Mouse (Mus musculus) liver, embryonic 14.5 days (tissue): ENCODE measurements at regions not wholly inside any gene's neighbourhood (a gene's known extent, or its start where the extent isn't known, plus 50 kb on each side); places are given as distances from the start of the nearest gene placed in this dataset.
A peak's percentile ranks its signal among the peaks of the same experiment; 100 is the strongest.

ENCODE experiments used
- ATAC-seq: fragments of 200-750 bp; cut with Nextera tagmentation; 2 replicates; pipeline ENCODE4 v1.8.0; 2017; ENCODE audit warnings: moderate number of reproducible peaks, mild to moderate bottlenecking, moderate library complexity; ENCODE audit not compliant: insufficient read depth
- DNase-seq, 3 experiments: peaks; one replicate each; pipeline ENCODE4 v3.0.0-alpha.2; 2012 to 2013; ENCODE audit warnings: low read depth in 3 of 3, low spot score in 3 of 3
- H3K27ac ChIP-seq: fragments of 300-500 bp; sonication (generic); 2 replicates; pipeline ENCODE4 v1.5.1; 2014; ENCODE audit warnings: moderate library complexity, mild to moderate bottlenecking, control low read depth, inconsistent platforms
- H3K27me3 ChIP-seq: fragments of 300-500 bp; sonication (generic); 2 replicates; pipeline ENCODE4 v1.6.1; 2014; ENCODE audit warnings: mild to moderate bottlenecking, low read length, moderate library complexity; ENCODE audit not compliant: control insufficient read depth, insufficient read depth
- H3K36me3 ChIP-seq: fragments of 300-500 bp; sonication (generic); replicated peaks from 2 replicates; pipeline ENCODE4 v1.6.1; 2014; ENCODE audit warnings: low read depth; ENCODE audit not compliant: control insufficient read depth, insufficient read depth
- H3K4me1 ChIP-seq, 2 experiments: fragments of 200-500 bp in 1 of 2; fragments of 300-500 bp in 1 of 2; sonication (generic) in 1 of 2; replicated peaks; 2 replicates each; pipeline ENCODE4 v1.6.1; 2012 to 2014; ENCODE audit warnings: antibody characterized with exemption in 1 of 2, inconsistent platforms in 1 of 2, low read length in 1 of 2; ENCODE audit not compliant: control insufficient read depth in 2 of 2, insufficient read depth in 2 of 2
- H3K4me2 ChIP-seq: fragments of 300-500 bp; sonication (generic); 2 replicates; pipeline ENCODE4 v1.6.1; 2014; ENCODE audit warnings: low read depth, mild to moderate bottlenecking, control low read depth, moderate library complexity
- H3K4me3 ChIP-seq, 2 experiments: fragments of 200-500 bp in 1 of 2; fragments of 300-500 bp in 1 of 2; sonication (generic) in 1 of 2; 2 replicates each; pipeline ENCODE4 v1.5.1; 2012 to 2014; ENCODE audit warnings: low read depth in 2 of 2, low read length in 2 of 2, mild to moderate bottlenecking in 2 of 2, control low read depth in 1 of 2, inconsistent platforms in 1 of 2, moderate library complexity in 1 of 2; ENCODE audit not compliant: insufficient read depth in 1 of 2
- H3K9ac ChIP-seq: fragments of 300-500 bp; sonication (generic); replicated peaks from 2 replicates; pipeline ENCODE4 v1.6.1; 2014; ENCODE audit warnings: mild to moderate bottlenecking, control low read depth, moderate library complexity
- H3K9me3 ChIP-seq: fragments of 300-500 bp; sonication (generic); 2 replicates; pipeline ENCODE4 v1.6.1; 2016; ENCODE audit warnings: low read length, mixed read lengths; ENCODE audit not compliant: control insufficient read depth
- CTCF ChIP-seq: IDR thresholded peaks from 2 replicates; pipeline ENCODE4 v1.5.1; 2016; ENCODE audit warnings: antibody characterized with exemption, low read depth, control low read depth
- EP300 ChIP-seq: IDR thresholded peaks from 2 replicates; pipeline ENCODE4 v1.6.1; 2016; ENCODE audit warnings: antibody characterized with exemption, low read depth
- WGBS: fragments of 180-500 bp; shearing (Covaris S2); extraction: QIAGEN DNeasy Blood & Tissue Kit; methylation state at CpG from one replicate; pipeline ENCODE4 v1.1.7; 2014; ENCODE audit not compliant: insufficient replicate concordance; 5-methylcytosine and 5-hydroxymethylcytosine counted together

DNA sequence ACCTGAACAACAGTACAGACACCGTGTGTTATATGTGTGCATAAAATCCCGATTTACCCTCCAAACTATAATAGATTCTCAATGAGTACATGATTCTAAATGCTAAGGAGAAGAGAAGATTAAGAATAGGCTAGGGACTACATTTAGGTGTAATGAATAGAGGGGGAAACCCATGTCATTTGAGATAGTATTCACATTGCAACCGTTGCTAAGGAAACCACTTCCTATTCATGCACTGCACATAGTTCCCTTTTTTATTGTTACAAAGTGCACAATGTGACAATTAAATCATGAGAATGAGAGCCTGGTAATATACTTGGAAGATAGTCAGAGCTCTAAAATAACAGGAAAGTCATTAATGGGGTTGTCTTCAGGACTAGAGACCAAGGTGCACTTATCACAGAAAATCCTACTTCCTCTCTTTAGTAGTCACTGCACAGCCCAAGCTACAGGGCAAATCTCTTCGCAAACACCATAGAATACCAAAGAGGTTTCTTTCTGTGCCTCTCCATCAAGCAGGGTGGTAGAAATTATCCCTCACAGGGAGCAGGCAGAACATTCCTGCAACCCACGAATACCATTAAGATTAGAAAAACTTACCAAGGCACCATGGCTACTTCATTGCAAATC lies 164.3 kb upstream of the Akirin2 start:
- no peak for TF ChIP-seq EP300
- TF ChIP-seq CTCF = no peak

DNA sequence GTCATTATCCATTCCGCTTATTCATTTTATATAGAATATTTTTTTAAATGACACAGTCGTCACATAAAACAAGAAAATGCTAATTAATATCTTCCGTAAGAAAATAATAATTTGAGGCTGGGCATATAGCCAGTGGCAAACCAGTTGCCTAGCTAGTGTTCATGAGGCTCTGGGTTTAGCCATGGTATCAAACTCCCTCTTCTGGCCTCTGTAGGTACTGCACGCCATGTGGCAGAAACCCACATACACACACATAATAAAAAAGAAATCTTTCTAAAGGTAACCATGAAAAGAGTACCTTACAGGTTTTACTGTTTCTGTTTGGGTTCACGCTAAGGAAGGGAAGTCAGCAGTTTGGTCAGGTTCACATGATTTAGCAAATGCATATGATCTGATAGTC lies 159.2 kb upstream of the Akirin2 start:
- Histone ChIP-seq H3K27ac (no peak overlapping the region), H3K4me2 (no peak overlapping the region), H3K36me3 (no peaks in the 10 kb centered on the region), H3K4me3 (no peak overlapping the region), H3K27me3 (no peaks in the 10 kb centered on the region), H3K9ac (no peak overlapping the region), H3K9me3 (no peaks in the 10 kb centered on the region; the same call in 1 of the 2 replicates), H3K4me1 (no peaks in the 10 kb centered on the region)
- ATAC-seq (no peak), DNase-seq (no peak)
- no peak for TF ChIP-seq EP300
- peak; percentile 47 for TF ChIP-seq CTCF
- 68% methylated on average over 5 of the region's 5 CpGs for WGBS

More for the DNA sequence above, 164.3 kb upstream of the Akirin2 start:
- Histone ChIP-seq H3K4me2 (no peak overlapping the region), H3K27ac (no peak overlapping the region), H3K9ac (no peak overlapping the region), H3K4me3 (no peak overlapping the region), H3K4me1 (no peaks in the 10 kb centered on the region), H3K36me3 (no peaks in the 10 kb centered on the region), H3K27me3 (no peaks in the 10 kb centered on the region), H3K9me3 (no peaks in the 10 kb centered on the region; the same call in 1 of the 2 replicates)
- 48% methylated on average over 5 of the region's 5 CpGs for WGBS
- ATAC-seq (no peak), DNase-seq (no peak)

DNA sequence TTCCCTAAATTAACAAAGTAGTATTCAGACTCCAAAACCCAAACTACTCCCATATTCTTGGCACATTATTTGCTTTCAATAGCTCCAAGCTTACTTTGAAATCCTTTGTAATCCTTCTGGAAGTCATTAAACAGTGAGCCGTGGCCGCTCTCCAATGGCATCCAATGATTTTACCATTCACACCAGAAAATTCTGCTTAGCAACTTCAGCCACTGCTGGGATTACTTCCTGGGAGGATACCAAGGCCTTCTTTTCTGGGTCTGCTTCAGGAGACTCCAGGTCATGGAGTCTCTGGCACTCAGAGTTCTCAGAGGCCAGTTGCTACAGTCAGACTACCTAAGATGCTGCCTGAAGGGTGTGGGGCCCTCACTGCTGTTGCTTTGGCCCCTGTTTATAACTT lies 147.7 kb upstream of the Akirin2 start:
- DNase-seq (no peak), ATAC-seq (no peak)
- no peaks in the 10 kb centered on the region for H3K9me3 ChIP-seq
- no peaks in the 10 kb centered on the region for H3K4me1 ChIP-seq
- no peak for TF ChIP-seq EP300
- H3K27me3 ChIP-seq = no peaks in the 10 kb centered on the region
- H3K4me2 ChIP-seq = no peak overlapping the region
- no peak overlapping the region for H3K9ac ChIP-seq
- no peak overlapping the region for H3K4me3 ChIP-seq
- WGBS = 87% methylated on average over 2 of the region's 2 CpGs
- no peaks in the 10 kb centered on the region for H3K36me3 ChIP-seq
- H3K27ac ChIP-seq = no peak overlapping the region

DNA sequence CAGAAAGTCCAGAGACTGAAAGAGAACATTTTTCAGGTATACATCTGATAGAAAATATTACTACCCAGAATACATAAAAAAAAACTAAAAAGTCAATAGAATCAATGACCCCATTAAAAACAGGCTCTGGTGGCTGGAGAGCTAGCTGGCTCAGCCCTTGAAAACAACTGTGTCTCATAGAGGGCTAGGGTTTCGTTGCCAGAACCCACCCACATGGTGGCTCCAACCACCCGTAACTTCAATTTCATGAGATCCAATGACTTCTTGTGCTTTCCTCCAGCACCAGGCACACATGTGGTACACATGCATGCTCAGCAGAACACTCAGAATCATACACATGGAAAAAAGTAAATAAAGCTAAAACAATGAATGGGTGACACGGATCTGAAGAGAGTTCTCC lies 143.6 kb upstream of the Akirin2 start:
- ATAC-seq = no peak
- no peaks in the 10 kb centered on the region for H3K9me3 ChIP-seq
- WGBS = 71% methylated on average over 3 of the region's 3 CpGs

DNA sequence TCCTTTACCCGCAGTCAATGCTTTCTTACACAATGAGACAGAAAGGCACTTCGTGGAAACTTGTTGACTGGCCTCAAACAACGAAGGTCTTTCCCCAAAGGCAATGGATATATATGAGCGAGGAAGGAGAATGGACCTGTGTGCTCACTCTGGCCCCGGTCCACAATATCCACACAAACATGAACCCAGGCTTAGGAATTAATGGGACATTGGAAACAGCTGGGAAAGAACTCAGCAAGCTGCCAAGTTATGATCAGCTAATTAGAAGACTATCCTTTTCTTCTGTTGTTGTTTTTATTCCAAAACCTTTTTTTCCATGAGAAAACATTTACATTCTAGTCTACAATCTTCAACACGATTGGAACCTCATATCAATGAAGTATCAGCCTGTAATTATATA lies 129.8 kb upstream of the Akirin2 start:
- H3K9ac ChIP-seq = no peak overlapping the region
- H3K36me3 ChIP-seq = no peaks in the 10 kb centered on the region
- H3K4me3 ChIP-seq = no peak overlapping the region
- no peak for DNase-seq
- TF ChIP-seq CTCF = no peak
- no peaks in the 10 kb centered on the region for H3K4me1 ChIP-seq
- no peak for ATAC-seq
- 60% methylated on average over 6 of the region's 6 CpGs for WGBS
- no peak overlapping the region for H3K27ac ChIP-seq
- no peaks in the 10 kb centered on the region for H3K27me3 ChIP-seq
- no peaks in the 10 kb centered on the region for H3K9me3 ChIP-seq
- H3K4me2 ChIP-seq = no peak overlapping the region

More for the DNA sequence above, 143.6 kb upstream of the Akirin2 start:
- H3K27ac ChIP-seq = no peak overlapping the region
- no peak overlapping the region for H3K9ac ChIP-seq
- DNase-seq = no peak
- TF ChIP-seq CTCF = no peak
- no peak for TF ChIP-seq EP300
- no peak overlapping the region for H3K4me2 ChIP-seq
- no peaks in the 10 kb centered on the region for H3K4me1 ChIP-seq
- H3K36me3 ChIP-seq = no peaks in the 10 kb centered on the region
- H3K4me3 ChIP-seq = no peak overlapping the region
- no peaks in the 10 kb centered on the region for H3K27me3 ChIP-seq
